Mouse (Mus musculus) spleen, adult 2 months (tissue): ENCODE results near the gene Kank4. TPM values are rescaled to one million over a fixed set of nuclear protein-coding genes. Genes with fewer than 3 reads are reported as not detected.

Experiments used
- DNase-seq, 2 experiments: peaks; one replicate each; pipeline versions ENCODE4 v3.0.0 to v3.0.0-alpha.2; 2012 to 2021; ENCODE audit warnings: low spot score in 2 of 2, low read depth in 1 of 2
- H3K27ac ChIP-seq: fragments of 200-500 bp; 2 replicates; pipeline ENCODE4 v1.5.1; 2012; ENCODE audit warnings: low read length, inconsistent platforms; ENCODE audit not compliant: insufficient read depth
- H3K27me3 ChIP-seq: fragments of 200-500 bp; 2 replicates; pipeline ENCODE4 v1.6.1; 2012; ENCODE audit warnings: mild to moderate bottlenecking, moderate library complexity, low read length, inconsistent platforms; ENCODE audit not compliant: control insufficient read depth, insufficient read depth
- H3K36me3 ChIP-seq: fragments of 200-500 bp; 2 replicates; pipeline ENCODE4 v1.6.1; 2012; ENCODE audit warnings: mild to moderate bottlenecking, low read length, inconsistent platforms; ENCODE audit not compliant: control insufficient read depth, insufficient read depth
- H3K4me1 ChIP-seq: fragments of 200-500 bp; 2 replicates; pipeline ENCODE4 v1.6.1; 2011; ENCODE audit warnings: inconsistent platforms; ENCODE audit not compliant: control insufficient read depth, insufficient read depth, insufficient read length
- H3K4me3 ChIP-seq: fragments of 200-500 bp; 2 replicates; pipeline ENCODE4 v1.5.1; 2011; ENCODE audit warnings: mild to moderate bottlenecking, inconsistent platforms; ENCODE audit not compliant: insufficient read depth, insufficient read length; ENCODE audit errors: extremely low read depth
- CTCF ChIP-seq: fragments of 200-500 bp; IDR thresholded peaks from 2 replicates; pipeline ENCODE4 v1.5.1; 2011; ENCODE audit warnings: mild to moderate bottlenecking, inconsistent platforms; ENCODE audit not compliant: insufficient read depth, insufficient read length, insufficient replicate concordance; ENCODE audit errors: extremely low read depth
- POLR2A ChIP-seq: fragments of 200-500 bp; IDR thresholded peaks from 2 replicates; pipeline ENCODE4 v1.6.1; 2011; ENCODE audit warnings: low read depth, low read length, inconsistent platforms
- WGBS: fragments of 180-500 bp; shearing (Covaris S2); methylation state at CpG from one replicate; pipeline ENCODE4 v1.1.7; 2018; 5-methylcytosine and 5-hydroxymethylcytosine counted together
- polyA plus RNA-seq: library from polyadenylated mRNA; depleted of rRNA; stranded (reverse); fragments of >200 nt; gene quantifications from 2 replicates; pipeline ENCODE4 v1.2.3, GENCODE M21; 2012

Kank4 gene
- polyA plus RNA-seq, 1 experiment, result 0.15 TPM

DNA sequence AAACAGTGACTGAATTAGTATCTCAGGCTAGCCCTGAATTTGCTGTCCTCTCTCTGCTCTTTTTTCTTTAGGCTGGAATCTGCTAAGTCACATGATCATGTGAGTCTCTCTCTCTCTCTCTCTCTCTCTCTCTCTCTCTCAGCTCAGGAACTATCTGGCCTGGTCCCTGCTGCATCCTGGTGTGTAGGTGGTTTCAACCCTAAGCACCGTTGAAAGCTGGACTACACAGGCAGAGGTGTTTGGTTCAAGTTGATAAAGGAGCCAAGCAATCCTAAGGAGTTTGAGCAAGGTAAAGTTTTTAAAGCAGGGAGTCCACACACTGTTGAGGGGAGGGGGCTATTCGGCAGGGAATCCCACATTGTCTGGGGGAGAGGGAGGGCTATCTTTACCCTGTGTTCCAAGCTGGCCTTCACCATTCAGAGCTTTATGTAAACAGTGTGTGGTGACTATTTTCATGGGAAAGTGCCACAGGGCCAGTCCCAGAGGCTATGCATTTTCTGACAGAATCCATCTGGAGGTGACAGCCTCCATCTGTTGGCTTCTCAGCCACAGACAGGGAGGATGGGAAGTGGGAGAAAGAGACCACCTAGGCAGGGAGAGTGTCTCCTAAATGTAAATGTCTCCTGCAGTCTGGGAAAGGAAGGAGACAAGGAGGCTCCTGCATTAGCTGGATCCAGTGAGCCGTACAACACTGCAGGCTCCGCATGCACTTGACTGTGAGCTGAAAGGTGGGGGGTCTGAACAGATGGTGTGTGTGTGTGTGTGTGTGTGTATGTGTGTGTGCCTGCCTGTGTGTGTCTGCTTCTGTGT is 59.1 kb downstream of the Kank4 start:
- WGBS, result 82% methylated on average over 4 of the region's 4 CpGs
- H3K4me1 ChIP-seq, result no peaks in the 10 kb centered on the region
- DNase-seq, result no peak
- TF ChIP-seq POLR2A (no peak), CTCF (no peak)
- H3K27me3 ChIP-seq, result no peaks in the 10 kb centered on the region
- H3K4me3 ChIP-seq, result no peak overlapping the region
- no peaks in the 10 kb centered on the region for H3K36me3 ChIP-seq
- H3K27ac ChIP-seq, result no peak overlapping the region

DNA sequence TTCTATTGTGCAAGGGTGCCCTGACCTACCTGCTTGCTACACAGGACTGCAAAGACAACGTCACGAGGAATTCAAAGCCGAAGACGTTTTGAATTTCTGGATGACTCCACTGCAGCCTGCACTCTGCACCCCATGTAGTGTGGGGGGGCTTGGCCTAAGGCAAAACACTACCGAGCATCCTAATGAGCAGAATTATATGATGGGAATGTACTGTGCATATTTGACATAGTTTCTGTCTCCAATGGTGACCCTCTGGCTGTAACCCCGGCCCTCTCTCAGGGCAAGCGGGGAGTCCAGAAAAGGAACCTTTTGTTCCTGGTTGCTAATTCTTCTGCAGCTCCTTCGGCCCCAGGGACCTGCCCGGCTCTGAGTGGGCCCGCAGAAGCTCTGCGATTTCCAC is 61.2 kb downstream of the Kank4 start:
- TF ChIP-seq CTCF (no peak), POLR2A (no peak)
- Histone ChIP-seq H3K4me3 (no peak overlapping the region), H3K27me3 (no peaks in the 10 kb centered on the region), H3K27ac (no peak overlapping the region), H3K36me3 (no peaks in the 10 kb centered on the region), H3K4me1 (no peaks in the 10 kb centered on the region)
- 88% methylated on average over 11 of the region's 11 CpGs for WGBS
- no peak for DNase-seq

DNA sequence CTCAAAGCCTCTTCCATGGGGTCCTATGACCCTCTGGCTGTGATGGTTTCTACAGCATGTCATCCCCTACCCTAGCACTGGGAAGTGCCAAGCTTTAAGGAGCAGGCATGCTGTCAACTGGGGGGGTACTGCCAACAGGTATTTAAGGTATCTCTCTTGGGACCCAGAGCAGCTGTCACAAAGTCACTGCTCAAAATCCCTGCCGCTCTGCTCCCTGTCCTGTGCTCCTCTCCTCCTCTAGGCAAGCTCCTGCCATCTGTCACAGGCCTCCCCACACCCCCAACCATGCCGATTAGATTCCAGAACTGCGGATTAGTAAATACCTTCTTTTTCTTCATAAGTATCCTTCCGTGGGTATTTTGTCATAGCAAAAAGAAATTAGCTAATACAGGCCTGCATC is 62.9 kb downstream of the Kank4 start:
- no peaks in the 10 kb centered on the region for H3K4me1 ChIP-seq
- TF ChIP-seq POLR2A (no peak), CTCF (no peak)
- no peak overlapping the region for H3K27ac ChIP-seq
- H3K4me3 ChIP-seq, result no peak overlapping the region
- H3K27me3 ChIP-seq, result no peaks in the 10 kb centered on the region
- no peak for DNase-seq
- WGBS, result 86% methylated on average over 4 of the region's 4 CpGs
- H3K36me3 ChIP-seq, result no peaks in the 10 kb centered on the region

DNA sequence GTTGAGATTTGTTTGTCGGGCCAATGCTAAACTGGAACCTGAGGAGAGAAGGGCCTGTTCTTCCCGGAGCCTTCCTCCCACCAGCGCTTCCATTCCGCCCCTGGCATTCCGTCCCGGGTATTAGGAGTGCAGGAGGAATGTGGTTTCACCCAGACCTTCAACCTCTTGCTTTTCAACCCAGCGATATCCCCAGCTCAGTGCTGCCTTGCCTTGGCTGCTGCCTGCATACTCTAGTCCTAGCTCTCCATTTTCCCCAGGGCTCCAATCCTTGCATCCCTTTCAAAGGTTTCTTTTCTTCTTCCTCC is 73.5 kb downstream of the Kank4 start:
- no peak for DNase-seq
- Histone ChIP-seq H3K4me3 (no peak overlapping the region), H3K4me1 (no peaks in the 10 kb centered on the region), H3K27me3 (no peaks in the 10 kb centered on the region), H3K36me3 (no peaks in the 10 kb centered on the region), H3K27ac (no peak overlapping the region)
- WGBS, result 46% methylated on average over 7 of the region's 7 CpGs
- TF ChIP-seq CTCF (no peak), POLR2A (no peak)

DNA sequence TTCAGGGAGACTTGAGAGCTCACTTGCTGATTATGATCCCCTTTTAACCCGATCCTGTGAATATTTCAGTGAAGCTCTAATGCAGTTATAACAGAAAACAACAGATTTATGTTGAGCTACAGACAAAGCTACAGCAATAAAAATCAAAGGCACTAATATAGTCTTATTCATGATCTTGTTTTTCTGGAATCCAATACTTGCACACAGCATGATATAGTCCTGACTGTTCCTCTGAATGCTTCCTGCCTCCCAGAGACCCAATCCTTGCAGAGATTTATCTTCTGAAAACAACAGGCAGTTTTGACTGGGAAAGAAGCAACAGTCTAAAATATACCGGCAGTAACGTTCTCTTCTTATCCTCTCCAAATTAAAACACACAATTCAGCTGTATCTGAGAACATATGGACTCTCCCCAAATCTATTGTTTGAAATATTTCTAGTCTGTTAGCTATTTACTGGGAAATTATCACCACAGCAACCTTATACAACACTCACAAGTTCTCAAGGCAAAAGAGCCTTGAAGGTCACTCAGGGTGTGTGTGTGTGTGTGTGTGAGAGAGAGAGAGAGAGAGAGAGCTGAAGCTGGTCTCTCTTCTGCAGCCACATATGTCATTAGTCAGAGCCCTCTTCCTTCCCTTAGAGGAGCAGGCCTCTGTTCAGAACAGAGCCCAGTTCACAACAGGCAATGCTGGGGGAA is 74.0 kb downstream of the Kank4 start:
- Histone ChIP-seq H3K36me3 (no peaks in the 10 kb centered on the region), H3K4me3 (no peak overlapping the region), H3K4me1 (no peaks in the 10 kb centered on the region), H3K27ac (no peak overlapping the region), H3K27me3 (no peaks in the 10 kb centered on the region)
- WGBS, result 83% methylated on average over 3 of the region's 3 CpGs
- TF ChIP-seq CTCF, result no peak
- no peak for TF ChIP-seq POLR2A
- DNase-seq, result no peak

DNA sequence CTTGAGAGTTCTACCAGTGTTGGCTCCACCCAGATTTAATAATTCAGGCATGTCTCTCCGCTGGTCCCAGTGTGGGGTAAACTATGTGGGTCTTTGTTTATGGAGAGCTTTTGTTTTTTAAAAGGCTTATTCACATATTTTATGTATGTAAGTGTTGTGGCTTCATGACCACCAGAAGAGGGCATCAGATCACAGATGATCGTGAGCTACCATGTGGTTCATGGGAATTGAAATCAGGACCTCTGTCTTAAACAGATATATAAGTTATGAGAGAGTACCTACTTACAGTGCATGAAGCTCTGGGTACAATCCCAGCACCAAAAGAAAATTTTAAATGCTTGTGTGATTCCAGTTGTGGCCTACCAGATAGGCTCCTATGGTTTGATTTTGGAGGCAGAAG is 77.6 kb downstream of the Kank4 start:
- no peak for TF ChIP-seq POLR2A
- DNase-seq, result no peak
- Histone ChIP-seq H3K27ac (no peak overlapping the region), H3K36me3 (no peaks in the 10 kb centered on the region), H3K4me1 (no peaks in the 10 kb centered on the region), H3K27me3 (no peaks in the 10 kb centered on the region), H3K4me3 (no peak overlapping the region)
- 45% methylated on average over 2 of the region's 2 CpGs for WGBS

DNA sequence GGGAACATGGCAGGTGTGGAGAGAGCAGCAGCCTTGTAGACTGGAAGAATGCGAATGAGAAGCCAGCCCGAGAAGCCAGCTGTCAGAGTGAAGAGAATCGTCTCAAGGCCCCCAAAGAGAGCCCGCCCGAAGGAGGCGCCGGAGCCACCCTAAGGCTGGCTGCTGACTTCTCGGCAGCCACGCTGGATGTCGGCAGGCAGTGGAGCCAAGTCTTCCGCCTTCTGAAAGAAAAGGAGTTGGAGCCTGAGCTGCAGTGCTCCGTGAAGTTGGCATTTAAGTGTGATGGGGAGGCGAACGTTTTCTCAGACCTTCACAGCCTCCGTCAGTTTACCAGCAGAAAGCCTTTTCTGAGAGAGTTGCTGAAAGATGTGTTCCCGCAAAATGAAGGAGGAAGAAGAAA is 83.7 kb downstream of the Kank4 start:
- TF ChIP-seq CTCF, result no peak
- 94% methylated on average over 16 of the region's 16 CpGs for WGBS
- H3K27ac ChIP-seq, result no peak overlapping the region
- H3K36me3 ChIP-seq, result no peaks in the 10 kb centered on the region
- no peak overlapping the region for H3K4me3 ChIP-seq
- no peak for DNase-seq
- H3K27me3 ChIP-seq, result peaks cover 2% of the 10 kb centered on the region; the same call in 1 of the 2 replicates
- H3K4me1 ChIP-seq, result no peaks in the 10 kb centered on the region
